Mouse (Mus musculus): ENCODE results near the gene Bpifb9a.
"Not testable (repeated sequence)": the region's sequence is repeated elsewhere in the genome, so short reads cannot be mapped to it uniquely, and the experiment has no call there.

The Bpifb9a gene

GRCm38 (mm10) chr2:154304604-154305003 is 47.0 kb downstream of the Bpifb9a start:
- DNase-seq (ENCODE audit: low spot score) = not testable (repeated sequence)

GRCm38 (mm10) chr2:154306927-154307326 is 49.3 kb downstream of the Bpifb9a start, which contains the start of gene Bpifb9b:
Gene Bpifb9b (plus strand): TSS chr2:154307227.
- DNase-seq (ENCODE audit: low spot score) = not testable (repeated sequence)

GRCm38 (mm10) chr2:154313771-154314170 is 56.1 kb downstream of the Bpifb9a start:
- not testable (repeated sequence) for DNase-seq (ENCODE audit: low spot score)
